Mouse (Mus musculus) testis, adult 2 months (tissue): ENCODE data around the gene Bean1.

Experiments
- CTCF ChIP-seq: fragments of 200-500 bp; IDR thresholded peaks from 2 replicates; pipeline ENCODE4 v1.5.1; 2012; ENCODE audit warnings: low read depth, mild to moderate bottlenecking, inconsistent platforms, low read length, moderate library complexity; ENCODE audit not compliant: control insufficient read depth, insufficient read depth, insufficient replicate concordance
- POLR2A ChIP-seq: fragments of 200-500 bp; IDR thresholded peaks from 2 replicates; pipeline ENCODE4 v1.6.1; 2012; ENCODE audit warnings: low read depth, mild to moderate bottlenecking, inconsistent platforms, low read length, moderate library complexity; ENCODE audit not compliant: control insufficient read depth

DNA sequence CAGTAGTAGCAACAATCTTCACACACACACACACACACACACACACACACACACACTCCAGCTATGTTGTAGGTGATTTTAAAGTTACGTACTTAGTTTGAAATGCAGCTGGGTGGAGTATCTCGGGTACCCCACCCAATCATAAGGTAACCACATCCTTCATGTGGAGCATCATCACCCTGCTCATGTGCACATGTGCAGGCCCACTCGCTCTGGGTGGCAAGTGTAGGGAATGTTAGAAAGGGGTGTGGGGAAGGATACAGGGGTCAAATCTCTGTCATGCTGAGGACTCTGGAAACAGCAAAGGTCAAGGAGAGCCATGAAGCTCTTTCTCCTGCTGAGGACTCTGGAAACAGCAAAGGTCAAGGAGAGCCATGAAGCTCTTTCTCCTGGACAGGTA is 34.0 kb upstream of the Bean1 start:
- TF ChIP-seq POLR2A (no peak), CTCF (no peak)
